Mouse (Mus musculus): ENCODE results near the gene Dnah3. TPM values are rescaled to one million over a fixed set of nuclear protein-coding genes. Genes with fewer than 3 reads are reported as not detected.

The Dnah3 gene
- polyA plus RNA-seq, 1 experiment = not detected

DNA sequence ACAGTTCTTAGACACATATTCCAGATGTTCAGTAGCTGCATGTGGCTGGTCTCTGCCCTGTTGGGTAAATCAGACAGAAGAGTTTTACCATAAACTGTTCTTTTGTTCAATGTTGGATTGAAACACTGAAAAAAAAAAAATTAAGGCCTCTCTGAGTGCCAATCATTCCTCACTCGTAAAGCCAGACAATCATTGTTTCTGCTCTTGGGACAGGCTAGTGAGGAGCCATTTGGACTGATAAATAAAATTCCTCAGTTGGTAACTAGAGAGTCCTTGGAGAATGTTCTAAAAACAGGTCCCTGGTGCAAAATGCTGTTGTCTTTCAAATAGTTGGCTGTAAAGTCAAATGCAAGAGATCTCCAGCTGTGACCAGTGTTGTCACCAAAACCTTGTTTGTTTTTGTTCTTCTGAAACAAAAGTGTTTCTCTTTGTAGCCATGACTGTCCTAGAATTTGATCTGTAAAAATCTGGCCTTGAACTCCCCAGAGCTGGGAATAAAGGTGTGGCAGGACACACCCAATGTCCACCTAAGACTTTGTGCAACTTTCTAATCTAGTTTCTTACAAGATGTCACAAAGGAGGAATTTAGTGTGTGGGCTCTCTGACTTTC, 196.7 kb downstream of the Dnah3 start:
- TF ChIP-seq POLR2A (IDR thresholded peaks at IDR 0.05; ENCODE audit: insufficient read depth, low read depth, low read length) (no peak), CTCF (IDR thresholded peaks at IDR 0.05; ENCODE audit: insufficient read depth, low read depth, low read length) (no peak)
- no peaks in the 10 kb centered on the region for H3K4me1 ChIP-seq (ENCODE audit: control insufficient read depth, insufficient read depth, low read length)
- no peak overlapping the region for H3K4me3 ChIP-seq (ENCODE audit: insufficient read depth, low read depth, low read length)
- 60% methylated on average over 1 of the region's 1 CpGs for WGBS
- H3K27ac ChIP-seq (ENCODE audit: insufficient read depth, low read depth, low read length) = no peak overlapping the region

DNA sequence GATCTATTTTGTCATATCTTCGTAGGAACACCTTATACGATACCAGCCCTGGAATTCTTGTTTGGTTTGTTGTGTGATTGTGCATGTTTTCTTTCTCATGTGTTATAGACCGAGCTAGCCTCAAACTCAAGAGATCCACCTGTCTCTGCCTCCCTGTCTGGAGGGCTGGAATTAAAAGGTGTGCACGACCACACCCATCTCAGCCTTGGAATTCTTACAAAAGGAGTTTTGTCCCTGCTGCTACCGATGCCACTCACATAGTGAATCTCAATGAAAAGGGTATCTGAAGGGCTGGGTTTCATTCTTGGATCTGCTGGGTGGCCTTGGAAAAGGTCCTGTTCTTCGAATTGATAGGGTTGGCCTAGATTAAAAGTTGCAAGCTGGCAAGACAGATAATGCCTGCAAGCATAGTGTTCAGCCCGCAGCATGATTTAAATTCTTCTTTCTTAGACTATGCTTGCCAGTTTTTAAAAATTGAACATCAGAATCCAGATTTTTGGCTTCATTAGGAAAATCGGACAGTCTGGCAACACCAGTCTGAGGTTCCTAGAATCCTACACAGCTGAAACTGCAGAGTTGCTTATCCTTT, 197.5 kb downstream of the Dnah3 start:
- Histone ChIP-seq H3K4me1 (ENCODE audit: control insufficient read depth, insufficient read depth, low read length) (no peaks in the 10 kb centered on the region), H3K4me3 (ENCODE audit: insufficient read depth, low read depth, low read length) (no peak overlapping the region), H3K27ac (ENCODE audit: insufficient read depth, low read depth, low read length) (no peak overlapping the region)
- WGBS = 92% methylated on average over 8 of the region's 8 CpGs
- TF ChIP-seq POLR2A (IDR thresholded peaks at IDR 0.05; ENCODE audit: insufficient read depth, low read depth, low read length) (no peak), CTCF (IDR thresholded peaks at IDR 0.05; ENCODE audit: insufficient read depth, low read depth, low read length) (no peak)

GRCm38 (mm10) chr7:119895639-119896512, 199.2 kb downstream of the Dnah3 start, which contains the start of the genes Lyrm1 and Dcun1d3:
Lyrm1 (plus strand) TSS chr7:119895861.
Dcun1d3 (minus strand) TSS chr7:119896298.
- no peaks in the 10 kb centered on the region; the same call in 1 of the 2 replicates for H3K4me1 ChIP-seq (ENCODE audit: control insufficient read depth, insufficient read depth, low read length)
- WGBS = under 1% methylated on average over 63 of the region's 63 CpGs
- H3K4me3 ChIP-seq (ENCODE audit: insufficient read depth, low read depth, low read length) = peak within 1 kb of the TSS; percentile 86
- H3K27ac ChIP-seq (ENCODE audit: insufficient read depth, low read depth, low read length) = peak within 1 kb of the TSS; percentile 99
- TF ChIP-seq CTCF (IDR thresholded peaks at IDR 0.05; ENCODE audit: insufficient read depth, low read depth, low read length) (0 out of 2 replicates have a peak, but pooled peaks have one; percentile 4), POLR2A (IDR thresholded peaks at IDR 0.05; ENCODE audit: insufficient read depth, low read depth, low read length) (peak; percentile 57; the same call in 1 of the 2 replicates)

- under 1% methylated on average over 15 of the region's 15 CpGs for WGBS
- Histone ChIP-seq H3K4me1 (ENCODE audit: control insufficient read depth, insufficient read depth, low read length) (no peaks in the 10 kb centered on the region; the same call in 1 of the 2 replicates), H3K27ac (ENCODE audit: insufficient read depth, low read depth, low read length) (peak overlapping the region; percentile 79), H3K4me3 (ENCODE audit: insufficient read depth, low read depth, low read length) (peak overlapping the region; percentile 86)
- no peak for TF ChIP-seq POLR2A (IDR thresholded peaks at IDR 0.05; ENCODE audit: insufficient read depth, low read depth, low read length)
- TF ChIP-seq CTCF (IDR thresholded peaks at IDR 0.05; ENCODE audit: insufficient read depth, low read depth, low read length) = no peak
Measured at GRCm38 (mm10) chr7:119894818-119895544, 200.1 kb downstream of the Dnah3 start.

DNA sequence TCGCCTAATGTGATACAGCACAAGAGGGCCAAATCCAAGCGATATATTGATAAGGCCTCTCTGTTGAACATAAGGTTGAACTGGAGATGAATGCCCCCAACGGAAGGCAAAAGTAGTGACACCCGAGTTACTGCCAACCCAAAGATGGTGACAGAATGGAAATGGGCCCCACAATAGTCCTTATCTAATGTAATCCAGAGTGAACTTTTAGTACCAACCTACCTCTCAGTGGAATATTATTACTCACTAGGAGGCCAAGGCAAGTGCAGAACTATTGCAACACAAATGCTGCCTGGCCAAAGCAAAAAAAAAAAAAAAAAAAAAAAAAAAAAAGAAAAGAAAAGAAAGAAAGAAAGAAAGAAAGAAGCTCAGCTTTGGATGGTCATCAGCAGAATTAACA, 202.3 kb downstream of the Dnah3 start:
- Histone ChIP-seq H3K4me3 (ENCODE audit: insufficient read depth, low read depth, low read length) (no peak overlapping the region), H3K27ac (ENCODE audit: insufficient read depth, low read depth, low read length) (no peak overlapping the region), H3K4me1 (ENCODE audit: control insufficient read depth, insufficient read depth, low read length) (no peaks in the 10 kb centered on the region; the same call in 1 of the 2 replicates)
- WGBS = 93% methylated on average over 4 of the region's 4 CpGs
- TF ChIP-seq CTCF (IDR thresholded peaks at IDR 0.05; ENCODE audit: insufficient read depth, low read depth, low read length) = no peak
- no peak for TF ChIP-seq POLR2A (IDR thresholded peaks at IDR 0.05; ENCODE audit: insufficient read depth, low read depth, low read length)

DNA sequence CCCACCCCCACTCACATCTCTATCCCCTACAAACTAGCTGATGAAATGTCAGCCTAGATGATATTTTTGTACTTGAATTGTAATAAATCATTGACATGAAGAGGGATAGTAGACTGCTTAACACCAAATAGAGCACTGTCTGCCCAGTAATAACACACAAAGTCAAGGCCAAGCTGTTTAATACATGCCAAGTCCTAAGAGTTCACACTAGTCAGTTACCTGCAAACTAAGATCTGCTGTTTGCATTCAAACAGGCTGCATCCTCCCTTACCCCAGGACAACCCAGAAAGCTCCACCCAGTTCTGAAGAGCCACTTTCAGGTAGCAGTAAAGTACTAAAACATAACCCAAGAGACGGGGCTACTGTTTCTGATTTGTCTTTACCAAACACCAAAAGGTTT, 202.9 kb downstream of the Dnah3 start:
- 97% methylated on average over 1 of the region's 1 CpGs for WGBS
- no peak for TF ChIP-seq CTCF (IDR thresholded peaks at IDR 0.05; ENCODE audit: insufficient read depth, low read depth, low read length)
- TF ChIP-seq POLR2A (IDR thresholded peaks at IDR 0.05; ENCODE audit: insufficient read depth, low read depth, low read length) = no peak
- H3K27ac ChIP-seq (ENCODE audit: insufficient read depth, low read depth, low read length) = no peak overlapping the region
- no peaks in the 10 kb centered on the region; the same call in 1 of the 2 replicates for H3K4me1 ChIP-seq (ENCODE audit: control insufficient read depth, insufficient read depth, low read length)
- H3K4me3 ChIP-seq (ENCODE audit: insufficient read depth, low read depth, low read length) = no peak overlapping the region

DNA sequence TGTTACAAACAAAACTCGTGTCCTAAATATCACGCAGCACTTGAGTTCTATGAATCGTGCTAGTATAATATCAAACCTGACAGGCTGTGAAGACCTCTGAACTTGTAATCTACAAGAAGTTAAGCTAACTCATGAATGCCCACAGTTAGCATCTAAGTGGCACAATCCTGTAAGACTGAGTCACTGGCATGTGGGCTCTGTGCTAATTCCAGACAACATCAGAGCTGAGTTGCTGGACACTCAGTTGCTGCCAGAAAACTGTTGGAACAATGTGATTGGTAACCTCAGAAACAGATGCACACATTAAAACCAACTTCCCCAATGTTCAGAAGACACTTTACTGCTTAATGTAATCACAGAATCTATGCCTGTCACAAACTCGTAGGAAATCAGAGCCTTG, 207.2 kb downstream of the Dnah3 start:
- Histone ChIP-seq H3K4me1 (ENCODE audit: control insufficient read depth, insufficient read depth, low read length) (no peaks in the 10 kb centered on the region; the same call in 1 of the 2 replicates), H3K27ac (ENCODE audit: insufficient read depth, low read depth, low read length) (no peak overlapping the region), H3K4me3 (ENCODE audit: insufficient read depth, low read depth, low read length) (no peak overlapping the region)
- 90% methylated on average over 4 of the region's 4 CpGs for WGBS
- TF ChIP-seq POLR2A (IDR thresholded peaks at IDR 0.05; ENCODE audit: insufficient read depth, low read depth, low read length) (no peak), CTCF (IDR thresholded peaks at IDR 0.05; ENCODE audit: insufficient read depth, low read depth, low read length) (no peak)

DNA sequence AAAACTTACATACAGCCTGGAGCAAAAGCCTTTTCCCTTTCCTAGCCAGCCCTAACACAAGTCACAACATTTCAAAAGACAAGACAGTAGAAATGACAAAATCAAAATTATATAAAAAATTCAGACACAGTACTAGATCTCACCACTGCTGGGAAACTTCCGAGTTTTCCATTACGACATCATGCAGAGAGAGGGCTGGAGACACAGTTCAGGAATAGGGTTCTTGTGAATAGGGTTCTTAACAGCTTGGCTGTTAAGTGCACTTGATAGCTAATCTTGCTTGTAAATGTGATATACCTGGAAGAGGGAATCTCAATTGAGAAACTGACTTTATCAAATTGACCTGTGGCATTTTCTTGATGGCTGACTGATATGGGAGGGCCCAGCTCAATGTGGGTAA, 213.9 kb downstream of the Dnah3 start:
- WGBS = 88% methylated on average over 2 of the region's 2 CpGs
- no peaks in the 10 kb centered on the region for H3K4me1 ChIP-seq (ENCODE audit: control insufficient read depth, insufficient read depth, low read length)
- H3K4me3 ChIP-seq (ENCODE audit: insufficient read depth, low read depth, low read length) = no peak overlapping the region
- no peak overlapping the region for H3K27ac ChIP-seq (ENCODE audit: insufficient read depth, low read depth, low read length)
- no peak for TF ChIP-seq CTCF (IDR thresholded peaks at IDR 0.05; ENCODE audit: insufficient read depth, low read depth, low read length)
- no peak for TF ChIP-seq POLR2A (IDR thresholded peaks at IDR 0.05; ENCODE audit: insufficient read depth, low read depth, low read length)

Measured in olfactory bulb, adult 2 months (tissue).